Mouse (Mus musculus) forebrain, embryonic 14.5 days (tissue): ENCODE measurements around the gene Pitpnm3. TPM values are rescaled to one million over a fixed set of nuclear protein-coding genes. Genes with fewer than 3 reads are reported as not detected.

Experiments used
- ATAC-seq: fragments of 200-750 bp; cut with Nextera tagmentation; 2 replicates; pipeline ENCODE4 v1.8.0; 2017; ENCODE audit warnings: mild to moderate bottlenecking, moderate library complexity
- DNase-seq: peaks from one replicate; pipeline ENCODE4 v3.0.0-alpha.2; 2015; ENCODE audit warnings: low spot score
- H3K27ac ChIP-seq: fragments of 300-500 bp; sonication (generic); 2 replicates; pipeline ENCODE4 v1.5.1; 2014; ENCODE audit warnings: low read depth, mild to moderate bottlenecking, control low read depth, low read length, moderate library complexity
- H3K27me3 ChIP-seq: fragments of 300-500 bp; sonication (generic); replicated peaks from 2 replicates; pipeline ENCODE4 v1.6.1; 2014; ENCODE audit warnings: low read length, control low read depth, mixed read lengths; ENCODE audit not compliant: control insufficient read depth, insufficient read depth
- H3K36me3 ChIP-seq: fragments of 300-500 bp; sonication (generic); 2 replicates; pipeline ENCODE4 v1.6.1; 2014; ENCODE audit warnings: low read length, control low read depth; ENCODE audit not compliant: control insufficient read depth, insufficient read depth
- H3K4me1 ChIP-seq: fragments of 300-500 bp; sonication (generic); 2 replicates; pipeline ENCODE4 v1.6.1; 2014; ENCODE audit warnings: antibody characterized with exemption, low read length, control low read depth; ENCODE audit not compliant: control insufficient read depth, insufficient read depth
- H3K4me2 ChIP-seq: fragments of 300-500 bp; sonication (generic); 2 replicates; pipeline ENCODE4 v1.6.1; 2014; ENCODE audit warnings: mild to moderate bottlenecking, control low read depth, low read length
- H3K4me3 ChIP-seq: fragments of 300-500 bp; sonication (generic); 2 replicates; pipeline ENCODE4 v1.5.1; 2014; ENCODE audit warnings: low read depth, low read length, control low read depth
- H3K9ac ChIP-seq: fragments of 300-500 bp; sonication (generic); 2 replicates; pipeline ENCODE4 v1.6.1; 2014; ENCODE audit warnings: mild to moderate bottlenecking, low read length, control low read depth, moderate library complexity
- H3K9me3 ChIP-seq: fragments of 300-500 bp; sonication (generic); replicated peaks from 2 replicates; pipeline ENCODE4 v1.6.1; 2016; ENCODE audit warnings: low read length, control low read depth, mixed read lengths; ENCODE audit not compliant: control insufficient read depth
- WGBS: fragments of 180-500 bp; shearing (Covaris S2); extraction: QIAGEN DNeasy Blood & Tissue Kit; methylation state at CpG from one replicate; pipeline ENCODE4 v1.1.7; 2014; 5-methylcytosine and 5-hydroxymethylcytosine counted together
- polyA plus RNA-seq: library from polyadenylated mRNA; unstranded; fragments of >200 nt; fragmentation: Nextera tagmentation; extraction: Ambion mirVana; gene quantifications from 2 replicates; pipeline ENCODE4 v1.2.1, GENCODE M21; 2014

Gene Pitpnm3
- polyA plus RNA-seq, 1 experiment from 2014 or later: 0.94 TPM

DNA sequence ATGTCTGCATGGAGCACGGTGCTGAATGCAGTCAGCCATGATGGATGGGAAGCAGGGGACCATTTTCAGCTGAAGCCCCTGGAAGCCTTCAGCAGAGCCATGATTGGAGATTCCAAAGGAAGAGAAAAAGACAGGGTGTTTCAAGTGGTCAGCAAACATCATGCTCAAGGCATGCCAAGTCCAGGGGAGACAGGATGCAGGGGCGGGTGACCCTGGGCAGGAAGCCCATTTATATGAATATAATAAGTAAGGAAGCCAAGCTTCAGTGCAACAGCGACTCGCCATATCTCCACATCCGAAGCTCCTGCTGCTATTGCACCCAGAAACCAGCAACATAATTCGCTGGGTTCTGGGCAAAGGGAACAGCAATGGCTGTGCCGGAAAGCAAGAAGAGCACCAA lies 41.1 kb downstream of the Pitpnm3 start:
- Histone ChIP-seq H3K27me3 (no peaks in the 10 kb centered on the region), H3K4me3 (no peak overlapping the region), H3K36me3 (no peaks in the 10 kb centered on the region), H3K4me2 (no peak overlapping the region), H3K4me1 (no peaks in the 10 kb centered on the region), H3K9ac (no peak overlapping the region), H3K9me3 (no peaks in the 10 kb centered on the region), H3K27ac (no peak overlapping the region)
- DNase-seq (no peak), ATAC-seq (no peak)
- WGBS: 90% methylated on average over 7 of the region's 7 CpGs

DNA sequence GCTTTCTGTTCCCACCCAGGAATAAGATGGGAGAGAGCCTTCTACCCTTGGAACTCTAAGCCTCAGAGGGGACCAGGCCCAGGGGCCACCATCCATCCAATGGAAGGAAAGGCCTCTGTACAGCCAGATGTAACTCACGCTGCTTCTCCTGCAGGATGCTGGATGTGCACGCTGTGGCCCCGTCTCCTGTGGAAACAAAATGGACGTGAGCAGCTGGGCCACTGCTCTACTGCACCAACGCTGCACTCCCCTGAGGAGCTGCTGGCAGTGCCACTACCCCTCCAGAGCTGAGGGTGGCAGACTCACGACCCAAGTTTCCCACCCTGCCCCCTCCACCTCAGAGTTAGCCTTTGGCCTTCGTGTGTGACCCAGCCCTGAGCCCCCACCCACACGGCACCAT lies 43.2 kb downstream of the Pitpnm3 start:
- H3K9me3 ChIP-seq: no peaks in the 10 kb centered on the region
- DNase-seq (no peak), ATAC-seq (no peak)
- no peak overlapping the region for H3K9ac ChIP-seq
- H3K4me2 ChIP-seq: no peak overlapping the region
- no peaks in the 10 kb centered on the region for H3K27me3 ChIP-seq
- H3K36me3 ChIP-seq: no peaks in the 10 kb centered on the region
- peaks cover under 1% of the 10 kb centered on the region; the same call in 1 of the 2 replicates for H3K4me1 ChIP-seq
- 76% methylated on average over 8 of the region's 8 CpGs for WGBS
- no peak overlapping the region for H3K27ac ChIP-seq
- no peak overlapping the region for H3K4me3 ChIP-seq

DNA sequence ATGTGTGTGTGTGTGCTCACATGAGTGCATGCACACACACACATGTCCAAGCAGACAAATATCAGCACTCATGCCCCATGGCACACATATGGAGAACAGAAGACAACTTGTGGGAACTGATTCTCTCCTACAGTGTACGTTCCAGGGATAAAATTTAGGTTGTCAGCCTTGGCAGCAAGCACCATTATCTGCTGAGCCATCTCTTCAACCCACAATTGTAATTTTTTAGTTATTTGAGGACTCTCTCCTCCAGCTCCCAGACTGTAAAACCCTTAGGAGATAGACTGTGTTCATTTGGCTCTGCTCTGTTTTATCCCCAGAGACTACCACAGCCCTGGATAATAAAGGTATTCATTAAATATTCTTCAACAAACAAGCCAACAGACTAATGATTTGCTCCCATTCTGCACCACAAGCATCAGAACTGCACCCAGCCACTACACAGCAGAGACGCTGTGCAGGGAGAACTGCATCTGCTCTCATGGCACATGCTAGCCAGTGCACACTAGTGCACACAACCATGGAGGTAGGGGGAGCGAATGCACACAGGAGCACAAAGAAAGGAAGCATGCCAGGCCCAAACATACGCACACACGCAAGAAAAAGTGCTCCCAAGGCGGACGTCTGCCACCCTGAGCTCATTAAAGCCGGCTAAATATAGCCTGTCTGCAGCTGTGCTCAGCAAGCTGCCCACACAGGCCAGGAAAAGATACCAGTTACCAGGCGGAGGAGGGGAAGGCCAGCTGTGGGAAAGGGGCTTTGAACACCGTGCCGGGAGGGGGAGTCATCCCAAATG lies 49.1 kb downstream of the Pitpnm3 start:
- 20% methylated on average over 11 of the region's 11 CpGs for WGBS
- Histone ChIP-seq H3K27me3 (no peaks in the 10 kb centered on the region), H3K4me2 (no peak overlapping the region), H3K36me3 (no peaks in the 10 kb centered on the region), H3K9ac (peak overlapping the region; percentile 41; the same call in 1 of the 2 replicates), H3K4me3 (no peak overlapping the region), H3K27ac (peak overlapping the region; percentile 84), H3K9me3 (no peaks in the 10 kb centered on the region), H3K4me1 (peaks cover 16% of the 10 kb centered on the region)
- DNase-seq (peak; percentile 89), ATAC-seq (peak; percentile 94)

DNA sequence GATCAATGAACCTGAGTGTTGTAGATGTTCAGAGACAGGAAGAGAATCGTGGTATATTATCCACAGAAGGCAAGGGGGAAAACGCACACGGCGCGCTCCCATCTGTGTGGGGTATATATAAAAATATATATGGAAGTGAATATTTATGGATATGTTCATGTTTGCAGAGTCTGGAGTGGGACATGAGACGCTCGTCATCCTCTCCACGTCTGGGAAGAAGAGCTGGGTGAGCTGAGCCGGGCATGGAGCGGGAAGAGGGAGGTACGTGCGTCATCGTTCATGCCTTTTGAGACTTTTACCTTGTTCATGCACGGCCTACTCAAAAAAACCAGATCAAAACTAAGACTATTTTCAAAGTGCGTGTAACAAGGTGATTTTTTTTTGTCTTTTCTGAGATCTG lies 51.2 kb downstream of the Pitpnm3 start:
- Histone ChIP-seq H3K27me3 (no peaks in the 10 kb centered on the region), H3K4me1 (peaks cover 16% of the 10 kb centered on the region), H3K4me2 (no peak overlapping the region), H3K4me3 (no peak overlapping the region), H3K9me3 (no peaks in the 10 kb centered on the region), H3K9ac (no peak overlapping the region), H3K27ac (no peak overlapping the region), H3K36me3 (no peaks in the 10 kb centered on the region)
- no peak for ATAC-seq
- DNase-seq: no peak
- 97% methylated on average over 15 of the region's 15 CpGs for WGBS

DNA sequence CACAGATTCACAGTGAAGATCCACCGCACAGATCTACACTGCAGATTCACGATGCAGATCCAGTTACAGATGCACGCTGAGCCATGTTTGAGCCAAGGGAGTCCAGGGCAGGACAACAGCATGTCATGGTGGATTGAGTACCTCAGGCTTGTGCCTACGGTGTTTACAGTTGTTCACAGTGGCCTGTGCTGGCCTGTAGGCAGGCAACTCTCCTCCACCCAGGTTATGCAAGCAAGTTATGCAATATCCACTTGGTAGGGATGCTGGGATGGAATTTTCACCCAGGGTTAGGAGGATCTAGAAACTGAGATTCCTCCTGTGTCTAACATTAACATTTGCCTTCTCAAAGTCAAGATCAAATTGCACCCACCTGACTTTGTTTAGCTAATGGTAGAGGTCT lies 53.0 kb downstream of the Pitpnm3 start:
- ATAC-seq: no peak
- 96% methylated on average over 4 of the region's 4 CpGs for WGBS
- DNase-seq: no peak
- no peak overlapping the region for H3K9ac ChIP-seq
- no peak overlapping the region for H3K27ac ChIP-seq
- H3K36me3 ChIP-seq: no peaks in the 10 kb centered on the region
- H3K9me3 ChIP-seq: no peaks in the 10 kb centered on the region
- no peak overlapping the region for H3K4me2 ChIP-seq
- peaks cover 22% of the 10 kb centered on the region for H3K4me1 ChIP-seq
- no peak overlapping the region for H3K4me3 ChIP-seq
- H3K27me3 ChIP-seq: no peaks in the 10 kb centered on the region

DNA sequence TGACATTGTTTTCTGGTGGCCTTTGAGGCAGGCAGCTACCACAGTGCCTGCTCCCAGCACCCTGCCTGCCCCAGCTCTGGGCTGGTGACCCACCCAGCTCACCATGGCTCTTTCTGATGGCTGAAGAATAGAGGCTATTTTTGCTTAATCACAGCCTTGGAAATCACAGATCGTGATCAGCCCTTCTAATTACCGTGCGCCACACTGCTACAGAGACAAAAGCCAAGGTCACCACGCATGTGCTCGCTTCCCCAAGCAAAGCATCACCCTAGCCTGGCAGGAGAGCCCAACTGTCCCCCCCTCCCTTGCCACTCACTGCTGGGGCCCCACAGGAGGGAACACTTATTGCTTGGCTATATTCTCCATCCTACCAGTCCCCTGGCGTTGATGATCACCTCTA lies 55.1 kb downstream of the Pitpnm3 start:
- Histone ChIP-seq H3K27ac (no peak overlapping the region), H3K4me2 (no peak overlapping the region), H3K9ac (no peak overlapping the region), H3K36me3 (no peaks in the 10 kb centered on the region), H3K4me3 (no peak overlapping the region), H3K9me3 (no peaks in the 10 kb centered on the region), H3K27me3 (no peaks in the 10 kb centered on the region), H3K4me1 (peaks cover 6% of the 10 kb centered on the region; the same call in 1 of the 2 replicates)
- ATAC-seq: peak; percentile 20; the same call in 1 of the 2 replicates
- WGBS: 47% methylated on average over 6 of the region's 6 CpGs
- no peak for DNase-seq

DNA sequence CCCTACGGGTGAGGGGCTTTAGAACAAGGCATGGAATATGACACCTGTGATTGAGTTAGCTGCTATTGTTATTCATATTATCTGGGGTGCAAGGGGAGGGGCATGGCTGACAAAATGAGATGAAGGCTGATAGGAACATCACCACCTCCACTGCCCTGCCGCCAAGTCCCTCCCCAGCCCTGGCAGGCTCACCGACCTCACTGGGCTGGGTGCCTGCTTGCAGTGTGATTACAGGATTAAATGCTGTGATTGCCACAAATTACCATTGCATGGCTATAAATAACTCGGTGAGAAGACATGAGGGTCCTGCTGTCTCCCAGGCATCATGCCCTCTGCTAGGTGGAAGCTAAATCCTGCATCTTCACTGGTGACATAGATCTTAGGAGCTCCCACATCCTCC lies 56.9 kb downstream of the Pitpnm3 start:
- no peaks in the 10 kb centered on the region for H3K36me3 ChIP-seq
- ATAC-seq (peak; percentile 57; the same call in 1 of the 2 replicates), DNase-seq (peak; percentile 62)
- no peaks in the 10 kb centered on the region for H3K9me3 ChIP-seq
- H3K27me3 ChIP-seq: no peaks in the 10 kb centered on the region
- peak overlapping the region; percentile 18; the same call in 1 of the 2 replicates for H3K9ac ChIP-seq
- H3K4me1 ChIP-seq: peaks cover 6% of the 10 kb centered on the region; the same call in 1 of the 2 replicates
- H3K4me3 ChIP-seq: no peak overlapping the region
- 30% methylated on average over 4 of the region's 4 CpGs for WGBS
- H3K27ac ChIP-seq: no peak overlapping the region
- no peak overlapping the region for H3K4me2 ChIP-seq

DNA sequence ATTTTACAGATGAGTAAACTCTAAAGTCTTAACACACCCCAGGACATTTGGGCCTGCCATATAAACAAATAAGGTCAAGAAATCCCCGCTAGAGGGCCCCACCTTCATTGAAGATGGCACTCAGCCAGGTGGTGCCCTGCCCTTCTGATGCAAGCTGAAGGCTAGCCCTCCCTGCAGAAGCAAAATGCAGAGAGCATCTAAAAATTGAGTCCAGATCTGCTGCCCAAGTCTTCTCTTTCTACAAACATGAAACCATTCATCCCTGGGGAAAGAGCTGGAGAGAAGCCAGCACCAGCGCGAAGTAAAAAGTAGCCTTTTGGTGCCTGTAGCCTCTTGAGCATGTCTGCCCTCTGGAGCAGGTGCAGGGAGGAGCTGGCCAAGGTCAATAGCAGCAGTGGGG lies 57.5 kb downstream of the Pitpnm3 start:
- Histone ChIP-seq H3K4me2 (no peak overlapping the region), H3K36me3 (no peaks in the 10 kb centered on the region), H3K9me3 (no peaks in the 10 kb centered on the region), H3K27ac (no peak overlapping the region), H3K4me1 (peaks cover 6% of the 10 kb centered on the region; the same call in 1 of the 2 replicates), H3K27me3 (no peaks in the 10 kb centered on the region), H3K9ac (no peak overlapping the region), H3K4me3 (no peak overlapping the region)
- DNase-seq (no peak), ATAC-seq (no peak)
- 29% methylated on average over 3 of the region's 3 CpGs for WGBS

DNA sequence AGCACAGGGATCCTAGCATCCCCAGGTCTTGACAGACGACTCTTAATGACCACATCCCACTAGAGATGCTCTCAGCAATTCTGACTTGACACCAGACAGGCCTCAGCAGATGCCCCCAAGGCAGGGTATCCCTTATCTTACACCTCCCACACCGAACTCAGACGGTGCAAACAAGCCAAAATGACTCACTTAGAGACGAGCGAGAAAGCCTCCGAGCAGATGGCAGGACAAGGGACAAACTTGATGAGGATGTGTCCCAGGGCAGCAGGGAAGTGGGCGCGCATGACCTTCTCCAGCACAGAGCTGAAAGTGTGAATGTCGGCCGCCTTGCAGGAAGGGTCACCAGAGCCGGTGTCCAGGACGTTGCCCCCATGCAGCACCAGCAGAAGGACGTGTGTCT lies 61.3 kb downstream of the Pitpnm3 start:
- no peaks in the 10 kb centered on the region for H3K36me3 ChIP-seq
- H3K9ac ChIP-seq: no peak overlapping the region
- ATAC-seq (no peak), DNase-seq (no peak)
- H3K4me2 ChIP-seq: no peak overlapping the region
- peaks cover 6% of the 10 kb centered on the region; the same call in 1 of the 2 replicates for H3K4me1 ChIP-seq
- 90% methylated on average over 13 of the region's 13 CpGs for WGBS
- H3K9me3 ChIP-seq: no peaks in the 10 kb centered on the region
- H3K27me3 ChIP-seq: no peaks in the 10 kb centered on the region
- no peak overlapping the region for H3K27ac ChIP-seq
- H3K4me3 ChIP-seq: no peak overlapping the region
